Mouse (Mus musculus) E14TG2a.4 (cell line): ENCODE measurements around the gene E130114P18Rik.

ENCODE experiments used
- CTCF ChIP-seq: conservative IDR thresholded peaks from 2 replicates; pipeline ENCODE4 v1.5.1; 2014; ENCODE audit warnings: low read length
- POU5F1 ChIP-seq: IDR thresholded peaks from 2 replicates; pipeline ENCODE4 v1.6.1; 2014; ENCODE audit warnings: low read length, borderline replicate concordance

DNA sequence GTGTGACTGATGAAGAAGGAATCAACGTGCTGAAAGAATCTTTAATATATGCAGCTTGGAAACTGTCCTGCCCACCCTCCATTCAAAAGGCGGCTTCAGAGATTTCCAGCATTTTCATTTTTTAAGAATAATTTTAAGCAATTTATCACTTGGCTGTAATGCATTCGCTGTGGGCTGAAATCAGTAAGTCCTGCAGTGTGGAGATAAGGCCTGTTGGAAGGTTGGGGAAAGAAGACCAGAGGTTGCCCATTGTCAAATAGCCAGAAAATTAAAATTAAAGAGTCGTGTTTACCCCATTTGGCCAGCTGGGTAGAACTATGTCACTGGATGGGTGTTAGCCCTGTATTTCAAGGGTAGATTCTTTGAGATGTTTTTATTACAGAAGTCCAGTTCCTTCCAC lies 168.5 kb downstream of the E130114P18Rik start:
- TF ChIP-seq CTCF (no peak), POU5F1 (no peak)
